Mouse (Mus musculus): Measurements from ENCODE around the gene Tecpr1. TPM values are rescaled to one million over a fixed set of nuclear protein-coding genes. Genes with fewer than 3 reads are reported as not detected.

The Tecpr1 gene
- polyA plus RNA-seq, 1 experiment from 2014 or later = 15.3 TPM

DNA sequence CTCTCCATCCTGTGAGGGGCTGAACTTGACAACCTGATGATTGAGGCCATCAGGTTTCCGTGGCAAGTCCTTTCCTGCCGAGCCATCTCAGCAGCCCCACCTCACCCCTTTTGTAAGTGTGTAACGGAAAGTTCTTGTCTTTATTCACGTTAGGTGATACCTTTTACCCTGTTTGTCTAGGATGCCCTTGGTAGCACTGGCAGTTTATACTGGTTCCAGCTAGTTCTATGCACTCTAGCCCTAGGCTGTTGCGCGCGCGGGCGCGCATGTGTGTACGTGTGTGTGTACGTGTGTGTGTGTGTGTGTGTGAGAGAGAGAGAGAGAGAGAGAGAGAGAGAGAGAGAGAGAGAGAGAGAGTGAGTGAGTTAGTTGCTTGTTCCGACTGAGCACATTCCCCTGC is 40.1 kb upstream of the Tecpr1 start:
- H3K36me3 ChIP-seq (ENCODE audit: insufficient read depth, low read length) = peaks cover 21% of the 10 kb centered on the region
- no peaks in the 10 kb centered on the region for H3K27me3 ChIP-seq (ENCODE audit: insufficient read depth, low read length)
- H3K27ac ChIP-seq = no peak overlapping the region
- no peaks in the 10 kb centered on the region for H3K9me3 ChIP-seq (replicated peaks; ENCODE audit: low read length)
- H3K9ac ChIP-seq (ENCODE audit: low read depth, low read length) = no peak overlapping the region
- peaks cover 28% of the 10 kb centered on the region for H3K4me1 ChIP-seq (replicated peaks; ENCODE audit: insufficient read depth, low read length)
- no peak overlapping the region for H3K4me2 ChIP-seq (ENCODE audit: low read length)
- DNase-seq (ENCODE audit: low spot score) (no peak), ATAC-seq (replicated peaks; ENCODE audit: low FRiP score, low read depth) (no peak)
- no peak overlapping the region for H3K4me3 ChIP-seq (replicated peaks; ENCODE audit: low read depth, low read length)
- TF ChIP-seq CTCF (IDR thresholded peaks at IDR 0.05; ENCODE audit: low read depth) = no peak
- WGBS = 69% methylated on average over 13 of the region's 13 CpGs

DNA sequence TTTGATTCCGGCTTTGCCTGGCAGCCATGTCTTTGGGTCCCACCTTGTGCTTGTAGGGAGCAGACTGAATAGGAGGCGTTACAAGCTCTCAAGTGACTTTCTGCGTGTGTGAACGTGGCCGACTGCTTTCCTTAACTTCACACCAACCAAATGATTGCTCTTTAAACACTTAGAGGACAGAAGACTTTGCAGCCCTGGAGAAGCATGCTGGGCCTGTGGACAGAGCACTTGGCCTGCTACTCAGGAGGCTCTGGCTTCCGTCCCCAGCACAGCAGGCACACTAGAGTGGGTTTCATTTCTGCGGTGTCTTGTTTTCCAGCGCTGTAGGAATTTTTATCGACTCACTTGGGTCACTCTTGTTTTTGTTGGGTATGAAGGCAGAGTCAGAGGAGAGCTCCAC is 39.7 kb upstream of the Tecpr1 start:
- Histone ChIP-seq H3K9ac (ENCODE audit: low read depth, low read length) (no peak overlapping the region), H3K4me1 (replicated peaks; ENCODE audit: insufficient read depth, low read length) (peaks cover 32% of the 10 kb centered on the region), H3K4me2 (ENCODE audit: low read length) (no peak overlapping the region), H3K36me3 (ENCODE audit: insufficient read depth, low read length) (peaks cover 21% of the 10 kb centered on the region), H3K4me3 (replicated peaks; ENCODE audit: low read depth, low read length) (no peak overlapping the region), H3K27me3 (ENCODE audit: insufficient read depth, low read length) (no peaks in the 10 kb centered on the region), H3K9me3 (replicated peaks; ENCODE audit: low read length) (no peaks in the 10 kb centered on the region), H3K27ac (no peak overlapping the region)
- DNase-seq (ENCODE audit: low spot score) (no peak), ATAC-seq (replicated peaks; ENCODE audit: low FRiP score, low read depth) (no peak)
- 55% methylated on average over 9 of the region's 9 CpGs for WGBS
- TF ChIP-seq CTCF (IDR thresholded peaks at IDR 0.05; ENCODE audit: low read depth) = no peak

DNA sequence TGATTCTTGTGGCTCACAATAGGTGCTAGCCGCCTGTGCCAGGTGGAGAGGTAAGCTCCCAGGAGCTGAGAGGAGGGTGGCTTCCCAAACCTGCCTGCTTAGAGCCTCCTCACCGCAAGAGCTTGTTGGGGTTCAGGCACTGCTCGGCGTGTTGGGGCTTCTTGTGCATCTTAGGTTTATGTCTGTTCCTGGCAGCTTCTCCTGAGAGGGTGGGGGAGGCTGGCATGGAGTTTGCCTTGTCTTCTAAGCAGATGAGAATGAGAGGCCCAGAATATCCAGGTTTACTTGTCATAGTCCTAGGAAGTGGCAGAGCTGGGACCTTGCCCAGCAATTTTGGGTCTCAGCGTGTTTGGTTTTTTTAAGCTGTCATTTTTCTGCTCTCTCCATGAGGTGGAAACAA is 38.4 kb upstream of the Tecpr1 start:
- no peak for ATAC-seq (replicated peaks; ENCODE audit: low FRiP score, low read depth)
- Histone ChIP-seq H3K9ac (ENCODE audit: low read depth, low read length) (no peak overlapping the region), H3K9me3 (replicated peaks; ENCODE audit: low read length) (no peaks in the 10 kb centered on the region), H3K4me3 (replicated peaks; ENCODE audit: low read depth, low read length) (no peak overlapping the region), H3K4me1 (replicated peaks; ENCODE audit: insufficient read depth, low read length) (peaks cover 44% of the 10 kb centered on the region), H3K36me3 (ENCODE audit: insufficient read depth, low read length) (peaks cover 27% of the 10 kb centered on the region), H3K27me3 (ENCODE audit: insufficient read depth, low read length) (no peaks in the 10 kb centered on the region), H3K4me2 (ENCODE audit: low read length) (no peak overlapping the region), H3K27ac (no peak overlapping the region)
- 89% methylated on average over 5 of the region's 5 CpGs for WGBS
- DNase-seq (ENCODE audit: low spot score) = no peak
- TF ChIP-seq CTCF (IDR thresholded peaks at IDR 0.05; ENCODE audit: low read depth) = no peak

DNA sequence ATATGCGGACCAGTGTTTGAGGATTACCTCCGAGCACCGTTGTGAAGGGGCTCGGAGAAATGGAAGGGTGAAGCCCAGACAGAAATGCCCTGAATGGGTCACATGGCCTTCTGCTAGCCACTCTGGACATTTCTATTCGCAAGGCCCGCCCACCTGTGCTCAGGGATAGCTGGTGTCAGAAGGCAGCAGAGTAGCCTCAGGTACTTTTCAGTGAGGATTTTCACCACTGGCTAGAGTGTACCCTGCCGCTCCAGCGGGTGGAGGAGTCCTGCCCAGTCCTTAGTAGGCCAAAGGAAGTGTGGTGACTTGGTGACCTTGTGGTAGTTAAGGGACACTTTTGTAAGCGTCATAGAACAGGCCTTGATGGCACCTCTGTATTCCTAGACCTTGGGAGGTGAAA is 37.9 kb upstream of the Tecpr1 start:
- DNase-seq (ENCODE audit: low spot score) (no peak), ATAC-seq (replicated peaks; ENCODE audit: low FRiP score, low read depth) (no peak)
- Histone ChIP-seq H3K4me1 (replicated peaks; ENCODE audit: insufficient read depth, low read length) (peaks cover 46% of the 10 kb centered on the region), H3K9ac (ENCODE audit: low read depth, low read length) (no peak overlapping the region), H3K27ac (no peak overlapping the region), H3K4me2 (ENCODE audit: low read length) (no peak overlapping the region), H3K9me3 (replicated peaks; ENCODE audit: low read length) (no peaks in the 10 kb centered on the region), H3K36me3 (ENCODE audit: insufficient read depth, low read length) (peaks cover 22% of the 10 kb centered on the region), H3K4me3 (replicated peaks; ENCODE audit: low read depth, low read length) (no peak overlapping the region), H3K27me3 (ENCODE audit: insufficient read depth, low read length) (no peaks in the 10 kb centered on the region)
- TF ChIP-seq CTCF (IDR thresholded peaks at IDR 0.05; ENCODE audit: low read depth) = no peak
- 77% methylated on average over 9 of the region's 9 CpGs for WGBS

DNA sequence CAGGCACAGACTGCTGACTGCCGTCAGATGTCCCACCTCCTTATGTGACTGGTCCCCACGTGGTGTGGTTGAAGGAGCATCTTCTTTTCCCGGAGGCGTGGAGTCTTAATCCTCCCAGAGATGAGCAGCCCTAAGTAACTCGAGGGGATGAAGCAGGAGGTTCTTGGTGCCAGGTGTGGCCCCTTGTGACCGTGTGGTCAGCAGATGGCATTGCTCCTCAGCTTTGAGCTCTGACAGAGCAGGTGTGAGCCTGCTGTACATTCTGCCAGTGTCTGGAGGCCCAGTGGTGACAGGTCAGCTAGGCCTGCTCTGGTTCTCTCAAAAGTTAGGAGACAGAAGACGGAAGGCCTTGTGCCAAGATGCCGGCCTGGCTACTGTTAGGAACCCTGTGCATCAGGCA is 37.0 kb upstream of the Tecpr1 start:
- no peak for TF ChIP-seq CTCF (IDR thresholded peaks at IDR 0.05; ENCODE audit: low read depth)
- ATAC-seq (replicated peaks; ENCODE audit: low FRiP score, low read depth) (no peak), DNase-seq (ENCODE audit: low spot score) (no peak)
- WGBS = 76% methylated on average over 8 of the region's 8 CpGs
- no peak overlapping the region for H3K4me3 ChIP-seq (replicated peaks; ENCODE audit: low read depth, low read length)
- no peak overlapping the region for H3K27ac ChIP-seq
- H3K9ac ChIP-seq (ENCODE audit: low read depth, low read length) = no peak overlapping the region
- H3K27me3 ChIP-seq (ENCODE audit: insufficient read depth, low read length) = no peaks in the 10 kb centered on the region
- H3K36me3 ChIP-seq (ENCODE audit: insufficient read depth, low read length) = peaks cover 19% of the 10 kb centered on the region; the same call in 1 of the 2 replicates
- no peaks in the 10 kb centered on the region for H3K9me3 ChIP-seq (replicated peaks; ENCODE audit: low read length)
- no peak overlapping the region for H3K4me2 ChIP-seq (ENCODE audit: low read length)
- H3K4me1 ChIP-seq (replicated peaks; ENCODE audit: insufficient read depth, low read length) = peaks cover 46% of the 10 kb centered on the region

DNA sequence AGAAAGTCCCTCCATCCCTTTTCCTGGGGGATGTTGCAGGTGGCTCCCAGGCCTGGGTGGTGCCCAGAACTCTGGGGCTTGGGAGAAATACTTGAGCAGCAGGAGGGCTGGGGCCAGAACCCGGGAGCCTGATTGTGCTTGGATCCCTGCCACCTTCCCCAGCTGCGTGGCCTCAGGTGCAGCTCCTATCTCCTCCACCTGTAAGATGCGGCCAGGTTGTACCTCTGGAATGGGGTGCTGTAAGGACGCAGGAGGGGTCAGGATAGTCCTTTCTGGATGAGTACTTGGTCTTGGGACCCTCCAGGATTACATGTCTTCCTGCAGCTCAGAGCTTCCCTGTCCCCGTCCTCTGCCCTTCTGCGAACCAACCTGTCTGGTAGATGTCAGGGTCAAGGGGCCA is 35.8 kb upstream of the Tecpr1 start:
- Histone ChIP-seq H3K27me3 (ENCODE audit: insufficient read depth, low read length) (no peaks in the 10 kb centered on the region), H3K27ac (peak overlapping the region; percentile 99), H3K9ac (ENCODE audit: low read depth, low read length) (no peak overlapping the region), H3K9me3 (replicated peaks; ENCODE audit: low read length) (no peaks in the 10 kb centered on the region), H3K4me3 (replicated peaks; ENCODE audit: low read depth, low read length) (no peak overlapping the region), H3K4me1 (replicated peaks; ENCODE audit: insufficient read depth, low read length) (peaks cover 46% of the 10 kb centered on the region), H3K4me2 (ENCODE audit: low read length) (peak overlapping the region; percentile 66), H3K36me3 (ENCODE audit: insufficient read depth, low read length) (0 out of 2 replicates have a peak, but pooled peaks cover 10% of the 10 kb centered on the region)
- ATAC-seq (replicated peaks; ENCODE audit: low FRiP score, low read depth) = no peak
- TF ChIP-seq CTCF (IDR thresholded peaks at IDR 0.05; ENCODE audit: low read depth) = no peak
- 61% methylated on average over 6 of the region's 6 CpGs for WGBS
- no peak for DNase-seq (ENCODE audit: low spot score)

DNA sequence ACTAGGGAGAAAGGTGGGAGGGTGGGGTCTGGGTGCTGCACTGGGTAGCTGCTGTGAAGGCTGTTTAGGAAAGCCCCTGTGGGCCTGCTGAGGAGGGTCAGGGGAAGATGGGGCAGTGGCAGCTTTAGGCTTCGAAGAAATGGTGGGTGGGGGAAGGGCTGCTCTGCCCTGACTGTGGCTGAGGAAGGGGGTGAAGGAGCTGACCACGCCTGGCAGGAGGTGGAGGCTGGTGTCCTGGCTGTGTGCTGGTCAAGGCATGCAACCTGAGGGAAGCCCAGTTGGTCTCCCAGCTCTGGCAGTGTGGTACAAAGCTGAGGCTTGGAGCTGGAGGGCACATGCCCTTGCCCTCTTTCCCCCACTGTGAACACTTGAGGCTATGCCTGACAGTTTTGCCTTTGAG is 35.3 kb upstream of the Tecpr1 start:
- no peak for TF ChIP-seq CTCF (IDR thresholded peaks at IDR 0.05; ENCODE audit: low read depth)
- no peaks in the 10 kb centered on the region for H3K9me3 ChIP-seq (replicated peaks; ENCODE audit: low read length)
- H3K27me3 ChIP-seq (ENCODE audit: insufficient read depth, low read length) = no peaks in the 10 kb centered on the region
- DNase-seq (ENCODE audit: low spot score) = no peak
- WGBS = 6% methylated on average over 2 of the region's 2 CpGs
- peak overlapping the region; percentile 99 for H3K27ac ChIP-seq
- peaks cover 46% of the 10 kb centered on the region for H3K4me1 ChIP-seq (replicated peaks; ENCODE audit: insufficient read depth, low read length)
- 0 out of 2 replicates have a peak, but pooled peaks cover 10% of the 10 kb centered on the region for H3K36me3 ChIP-seq (ENCODE audit: insufficient read depth, low read length)
- ATAC-seq (replicated peaks; ENCODE audit: low FRiP score, low read depth) = no peak
- H3K4me2 ChIP-seq (ENCODE audit: low read length) = peak overlapping the region; percentile 66
- peak overlapping the region; percentile 94 for H3K4me3 ChIP-seq (replicated peaks; ENCODE audit: low read depth, low read length)
- H3K9ac ChIP-seq (ENCODE audit: low read depth, low read length) = no peak overlapping the region; the same call in 1 of the 2 replicates

Measured in kidney, postnatal 0 days (tissue).